Mouse (Mus musculus) bone marrow macrophage, adult 2 months (primary cell): ENCODE measurements around the gene H2-M3.

Source experiments
- CTCF ChIP-seq: IDR thresholded peaks from 2 replicates; pipeline ENCODE4 v1.5.1; 2012; ENCODE audit warnings: low read depth, mild to moderate bottlenecking, low read length, moderate library complexity
- POLR2A ChIP-seq: IDR thresholded peaks from 2 replicates; pipeline ENCODE4 v1.6.1; 2012; ENCODE audit warnings: mild to moderate bottlenecking, low read depth, low read length, borderline replicate concordance

DNA sequence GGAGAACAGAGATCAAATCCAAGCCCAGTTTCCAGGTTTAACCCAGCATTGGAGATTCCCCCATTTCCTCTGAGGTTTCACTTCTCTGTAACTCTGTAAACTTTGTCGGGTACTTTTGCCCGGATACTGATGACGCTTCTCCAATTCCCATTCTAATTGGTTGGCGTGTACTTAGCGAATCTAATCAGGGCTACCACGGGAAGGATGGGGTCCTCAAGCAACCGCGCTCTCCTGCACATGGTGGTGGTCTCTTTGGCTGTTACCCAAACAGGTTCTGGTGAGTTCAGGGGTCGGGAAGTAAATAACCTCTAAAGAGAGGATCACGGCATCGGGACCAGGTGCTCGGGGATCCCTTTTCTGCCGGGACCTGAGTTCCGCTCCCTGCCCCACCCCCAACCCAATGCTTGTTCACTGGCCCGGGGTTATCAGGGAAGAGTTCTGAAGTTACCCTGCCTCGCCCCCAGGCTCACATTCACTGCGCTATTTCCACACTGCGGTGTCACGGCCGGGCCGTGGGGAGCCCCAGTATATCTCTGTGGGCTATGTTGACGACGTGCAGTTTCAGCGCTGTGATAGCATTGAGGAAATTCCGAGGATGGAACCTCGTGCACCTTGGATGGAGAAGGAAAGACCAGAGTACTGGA lies at the start of gene H2-M3:
- TF ChIP-seq CTCF (no peak), POLR2A (no peak)
